Mouse (Mus musculus): ENCODE results near the gene Papola. TPM values are rescaled to one million over a fixed set of nuclear protein-coding genes. Genes with fewer than 3 reads are reported as not detected.

Papola gene
- polyA plus RNA-seq, 1 experiment from 2014 or later = 299 TPM

GRCm38 (mm10) chr12:105876521-105876920 lies 92.0 kb downstream of the Papola start:
- Histone ChIP-seq H3K9me3 (replicated peaks) (peaks cover 12% of the 10 kb centered on the region), H3K36me3 (no peaks in the 10 kb centered on the region), H3K27ac (replicated peaks) (no peak overlapping the region), H3K4me1 (peaks cover 17% of the 10 kb centered on the region), H3K27me3 (ENCODE audit: low read depth, poor library complexity, severe bottlenecking) (peaks cover 74% of the 10 kb centered on the region), H3K4me3 (no peak overlapping the region)
- WGBS = 77% methylated on average over 11 of the region's 11 CpGs
- no peak for DNase-seq (ENCODE audit: low spot score)

- no peaks in the 10 kb centered on the region for H3K36me3 ChIP-seq
- H3K9me3 ChIP-seq (replicated peaks) = peaks cover 12% of the 10 kb centered on the region
- DNase-seq (ENCODE audit: low spot score) = no peak
- H3K27me3 ChIP-seq (ENCODE audit: low read depth, poor library complexity, severe bottlenecking) = peaks cover 70% of the 10 kb centered on the region
- 89% methylated on average over 13 of the region's 13 CpGs for WGBS
- no peak overlapping the region for H3K27ac ChIP-seq (replicated peaks)
- H3K4me1 ChIP-seq = peaks cover 17% of the 10 kb centered on the region
- H3K4me3 ChIP-seq = no peak overlapping the region
Observed at GRCm38 (mm10) chr12:105876931-105877330, 92.4 kb downstream of the Papola start.

- Histone ChIP-seq H3K9me3 (replicated peaks) (peaks cover 12% of the 10 kb centered on the region), H3K4me1 (peaks cover 17% of the 10 kb centered on the region), H3K27me3 (ENCODE audit: low read depth, poor library complexity, severe bottlenecking) (peaks cover 64% of the 10 kb centered on the region), H3K27ac (replicated peaks) (no peak overlapping the region), H3K36me3 (no peaks in the 10 kb centered on the region), H3K4me3 (no peak overlapping the region)
- DNase-seq (ENCODE audit: low spot score) = no peak
- 93% methylated on average over 5 of the region's 5 CpGs for WGBS
Observed at GRCm38 (mm10) chr12:105878746-105879145, 94.3 kb downstream of the Papola start.

- Histone ChIP-seq H3K4me3 (no peak overlapping the region), H3K9me3 (replicated peaks) (peaks cover 12% of the 10 kb centered on the region), H3K36me3 (no peaks in the 10 kb centered on the region), H3K27me3 (ENCODE audit: low read depth, poor library complexity, severe bottlenecking) (peaks cover 20% of the 10 kb centered on the region; the same call in 1 of the 2 replicates), H3K4me1 (peaks cover 14% of the 10 kb centered on the region), H3K27ac (replicated peaks) (no peak overlapping the region; the same call in 1 of the 2 replicates)
- no peak for DNase-seq (ENCODE audit: low spot score)
- 86% methylated on average over 12 of the region's 12 CpGs for WGBS
Observed at GRCm38 (mm10) chr12:105883799-105884514, 99.5 kb downstream of the Papola start.

GRCm38 (mm10) chr12:105884515-105885323 lies 100.2 kb downstream of the Papola start:
- Histone ChIP-seq H3K27me3 (ENCODE audit: low read depth, poor library complexity, severe bottlenecking) (peaks cover 14% of the 10 kb centered on the region; the same call in 1 of the 2 replicates), H3K4me3 (0 out of 2 replicates have a peak overlapping the region, but pooled peaks have one; percentile 16), H3K36me3 (no peaks in the 10 kb centered on the region), H3K9me3 (replicated peaks) (peaks cover 5% of the 10 kb centered on the region), H3K4me1 (peaks cover 14% of the 10 kb centered on the region), H3K27ac (replicated peaks) (peak overlapping the region; percentile 9; the same call in 1 of the 2 replicates)
- peak; percentile 36 for DNase-seq (ENCODE audit: low spot score)
- 47% methylated on average over 22 of the region's 22 CpGs for WGBS

Small RNA genes within 50 kb of the gene (microRNA-seq; reads per million reads assigned to microRNA genes)
- gene Gm22120 = 1.2 reads per million

Other genes starting within 250 kb of the Papola start
- 0.46 and 0.72 TPM in 2 replicates for gene Bdkrb2, start 221.5 kb upstream of the Papola start, polyA plus RNA-seq (2016; fragmentation: Nextera tagmentation; extraction: Ambion mirVana)
- gene Bdkrb1, start 181.6 kb upstream of the Papola start, polyA plus RNA-seq (2016; fragmentation: Nextera tagmentation; extraction: Ambion mirVana) = not detected in 2 replicates
- gene Gskip, start 99.9 kb upstream of the Papola start, polyA plus RNA-seq (2016; fragmentation: Nextera tagmentation; extraction: Ambion mirVana) = 38.1 and 42.0 TPM in 2 replicates
- 8.8 and 11.5 TPM in 2 replicates for gene Atg2b, start 99.5 kb upstream of the Papola start, polyA plus RNA-seq (2016; fragmentation: Nextera tagmentation; extraction: Ambion mirVana)
- 0.11 and 0.16 TPM in 2 replicates for gene Ak7, start 78.7 kb upstream of the Papola start, polyA plus RNA-seq (2016; fragmentation: Nextera tagmentation; extraction: Ambion mirVana)
- 109 and 110 TPM in 2 replicates for gene Vrk1, start 225.5 kb downstream of the Papola start, polyA plus RNA-seq (2016; fragmentation: Nextera tagmentation; extraction: Ambion mirVana)

Measured in midbrain, embryonic 10.5 days (tissue).